Mouse (Mus musculus) layer of hippocampus, adult 8-10 months (tissue): ENCODE data around the gene G3bp2. TPM values are rescaled to one million over a fixed set of nuclear protein-coding genes. Genes with fewer than 3 reads are reported as not detected.
A peak's percentile ranks its signal among the peaks of the same experiment; 100 is the strongest.

Experiments
- DNase-seq, 2 experiments: peaks; one replicate each; pipeline ENCODE4 v3.0.0; 2022; ENCODE audit warnings: low spot score in 2 of 2
- total RNA-seq, 4 experiments: library from RNA; stranded (reverse); gene quantifications; 2 replicates each; pipeline ENCODE4 v1.2.4; 2022

The G3bp2 gene
- total RNA-seq, 4 experiments from 2014 or later: 212 to 259 (median 233) TPM

- no peak for DNase-seq
These were observed 18.1 kb upstream of the G3bp2 start for GRCm38 (mm10) chr5:92101601-92102000.

GRCm38 (mm10) chr5:92098351-92099109, 15.0 kb upstream of the G3bp2 start:
- no peak for DNase-seq

- no peak for DNase-seq
These were observed 14.3 kb upstream of the G3bp2 start for GRCm38 (mm10) chr5:92097779-92098178.

GRCm38 (mm10) chr5:92096786-92097185, 13.3 kb upstream of the G3bp2 start:
- DNase-seq: no peak

- DNase-seq: no peak
These were observed 10.5 kb upstream of the G3bp2 start for GRCm38 (mm10) chr5:92094062-92094415.

- DNase-seq: no peak
These were observed 9.9 kb upstream of the G3bp2 start for GRCm38 (mm10) chr5:92093263-92094061.

GRCm38 (mm10) chr5:92087469-92087868, 4.0 kb upstream of the G3bp2 start:
- no peak for DNase-seq

GRCm38 (mm10) chr5:92085821-92086550, 2.5 kb upstream of the G3bp2 start:
- DNase-seq: no peak

- DNase-seq: no peak
These were observed 1.7 kb upstream of the G3bp2 start for GRCm38 (mm10) chr5:92085246-92085645.

- DNase-seq: peak; percentile 39 to 55
These were observed 608 bp downstream of the G3bp2 start for GRCm38 (mm10) chr5:92082821-92083401.

GRCm38 (mm10) chr5:92081326-92081725, 2.2 kb downstream of the G3bp2 start:
- DNase-seq: no peak

GRCm38 (mm10) chr5:92080400-92080799, 3.1 kb downstream of the G3bp2 start:
- no peak for DNase-seq

- no peak for DNase-seq
These were observed 4.2 kb downstream of the G3bp2 start for GRCm38 (mm10) chr5:92079304-92079703.

- no peak for DNase-seq
These were observed 4.8 kb downstream of the G3bp2 start for GRCm38 (mm10) chr5:92078751-92079150.

- DNase-seq: no peak
These were observed 7.2 kb downstream of the G3bp2 start for GRCm38 (mm10) chr5:92076273-92076672.

GRCm38 (mm10) chr5:92074061-92074460, 9.5 kb downstream of the G3bp2 start:
- DNase-seq: no peak

- DNase-seq: no peak
These were observed 20.3 kb downstream of the G3bp2 start for GRCm38 (mm10) chr5:92063192-92063591.

GRCm38 (mm10) chr5:92052866-92053265, 30.7 kb downstream of the G3bp2 start:
- no peak for DNase-seq

GRCm38 (mm10) chr5:92050419-92050818, 33.1 kb downstream of the G3bp2 start:
- no peak for DNase-seq

GRCm38 (mm10) chr5:92043783-92044182, 39.7 kb downstream of the G3bp2 start, which contains the start of gene Cdkl2:
Cdkl2 (minus strand) TSS chr5:92043883.
- DNase-seq: no peak
